Mouse (Mus musculus): ENCODE measurements around the gene Arhgef40. TPM values are rescaled to one million over a fixed set of nuclear protein-coding genes. Genes with fewer than 3 reads are reported as not detected.
"Not testable (repeated sequence)": the region's sequence is repeated elsewhere in the genome, so short reads cannot be mapped to it uniquely, and the experiment has no call there.

Gene Arhgef40
- total RNA-seq, 2 experiments from 2014 or later: 2.3 TPM; not detected in 1

- no peak for ATAC-seq (replicated peaks; ENCODE audit: low FRiP score, poor library complexity, severe bottlenecking)
Measured at GRCm38 (mm10) chr14:52045966-52046565, 61.5 kb downstream of the Arhgef40 start.

GRCm38 (mm10) chr14:52052720-52053119 lies 68.2 kb downstream of the Arhgef40 start:
- not testable (repeated sequence) for ATAC-seq (replicated peaks; ENCODE audit: low FRiP score, poor library complexity, severe bottlenecking)

Other genes with a start within 250 kb of the Arhgef40 start
- not detected in 2 replicates for gene Ang4, start 211.1 kb upstream of the Arhgef40 start, total RNA-seq (2015; ENCODE audit: low replicate concordance)
- not detected in 2 replicates for gene Ang4, start 211.1 kb upstream of the Arhgef40 start, total RNA-seq (2017; ENCODE audit: low replicate concordance)
- gene AY358078, start 184.7 kb upstream of the Arhgef40 start, total RNA-seq (2015; ENCODE audit: low replicate concordance): not detected in 2 replicates
- gene AY358078, start 184.7 kb upstream of the Arhgef40 start, total RNA-seq (2017; ENCODE audit: low replicate concordance): not detected in 2 replicates
- 35.1 and 35.2 TPM in 2 replicates for gene Ear6, start 131.0 kb upstream of the Arhgef40 start, total RNA-seq (2015; ENCODE audit: low replicate concordance)
- gene Ear6, start 131.0 kb upstream of the Arhgef40 start, total RNA-seq (2017; ENCODE audit: low replicate concordance): 59.2 and 65.9 TPM in 2 replicates
- gene Mettl17, start 99.9 kb upstream of the Arhgef40 start, total RNA-seq (2015; ENCODE audit: low replicate concordance): 3.1 TPM in 1 of 2 replicates, not detected in the other
- 2.5 and 4.2 TPM in 2 replicates for gene Mettl17, start 99.9 kb upstream of the Arhgef40 start, total RNA-seq (2017; ENCODE audit: low replicate concordance)
- gene Slc39a2, start 91.8 kb upstream of the Arhgef40 start, total RNA-seq (2015; ENCODE audit: low replicate concordance): not detected in 2 replicates
- gene Slc39a2, start 91.8 kb upstream of the Arhgef40 start, total RNA-seq (2017; ENCODE audit: low replicate concordance): not detected in 2 replicates
- gene Ndrg2, start 70.6 kb upstream of the Arhgef40 start, total RNA-seq (2015; ENCODE audit: low replicate concordance): 0.77 and 6.1 TPM in 2 replicates
- 5.3 and 6.4 TPM in 2 replicates for gene Ndrg2, start 70.6 kb upstream of the Arhgef40 start, total RNA-seq (2017; ENCODE audit: low replicate concordance)
- not detected in 2 replicates for gene Tppp2, start 66.3 kb upstream of the Arhgef40 start, total RNA-seq (2015; ENCODE audit: low replicate concordance)
- gene Tppp2, start 66.3 kb upstream of the Arhgef40 start, total RNA-seq (2017; ENCODE audit: low replicate concordance): not detected in 2 replicates
- gene Rnase13, start 61.9 kb upstream of the Arhgef40 start, total RNA-seq (2015; ENCODE audit: low replicate concordance): not detected in 2 replicates
- not detected in 2 replicates for gene Rnase13, start 61.9 kb upstream of the Arhgef40 start, total RNA-seq (2017; ENCODE audit: low replicate concordance)
- gene Tmem253, start 30.9 kb downstream of the Arhgef40 start, total RNA-seq (2015; ENCODE audit: low replicate concordance): not detected in 2 replicates
- gene Tmem253, start 30.9 kb downstream of the Arhgef40 start, total RNA-seq (2017; ENCODE audit: low replicate concordance): not detected in 2 replicates
- gene Zfp219, start 36.0 kb downstream of the Arhgef40 start, total RNA-seq (2015; ENCODE audit: low replicate concordance): 0.58 and 1.9 TPM in 2 replicates
- 3.1 and 3.8 TPM in 2 replicates for gene Zfp219, start 36.0 kb downstream of the Arhgef40 start, total RNA-seq (2017; ENCODE audit: low replicate concordance)
- not detected in 2 replicates for gene Olfr221, start 57.7 kb downstream of the Arhgef40 start, total RNA-seq (2015; ENCODE audit: low replicate concordance)
- 0.56 TPM in 1 of 2 replicates, not detected in the other for gene Olfr221, start 57.7 kb downstream of the Arhgef40 start, total RNA-seq (2017; ENCODE audit: low replicate concordance)
- gene Hnrnpc, start 119.3 kb downstream of the Arhgef40 start, total RNA-seq (2015; ENCODE audit: low replicate concordance): 143 and 152 TPM in 2 replicates
- gene Hnrnpc, start 119.3 kb downstream of the Arhgef40 start, total RNA-seq (2017; ENCODE audit: low replicate concordance): 197 and 275 TPM in 2 replicates
- 1.3 TPM in 1 of 2 replicates, not detected in the other for gene Rpgrip1, start 126.0 kb downstream of the Arhgef40 start, total RNA-seq (2015; ENCODE audit: low replicate concordance)
- 3.2 and 4.6 TPM in 2 replicates for gene Rpgrip1, start 126.0 kb downstream of the Arhgef40 start, total RNA-seq (2017; ENCODE audit: low replicate concordance)
- 30.0 and 32.0 TPM in 2 replicates for gene Supt16, start 212.7 kb downstream of the Arhgef40 start, total RNA-seq (2015; ENCODE audit: low replicate concordance)
- gene Supt16, start 212.7 kb downstream of the Arhgef40 start, total RNA-seq (2017; ENCODE audit: low replicate concordance): 76.2 and 103 TPM in 2 replicates